Mouse (Mus musculus): ENCODE data around the gene Prdm1. TPM values are rescaled to one million over a fixed set of nuclear protein-coding genes. Genes with fewer than 3 reads are reported as not detected.

Prdm1 gene
- total and polyA plus RNA-seq, 3 experiments: 4.7 to 13.6 (median 8.0) TPM

- dilution Hi-C loops (cut with MboI; ENCODE audit: extremely low pct_ligation_motif_present, extremely low pct_unique_long_range_greater_than_20kb, low sequenced_read_pairs) (no loop called here), in situ Hi-C loops (cut with MboI; ENCODE audit: low pct_ligation_motif_present, low pct_unique_long_range_greater_than_20kb, low sequenced_read_pairs) (no loop called here)
- H3K36me3 ChIP-seq (replicated peaks in 1 of 2; ENCODE audit: control insufficient read depth in 1 of 2, insufficient read depth in 1 of 2, low read length in 1 of 2): no peaks in the 10 kb centered on the region
- no peaks in the 10 kb centered on the region for H3K27me3 ChIP-seq (replicated peaks)
- no peak overlapping the region for H3K27ac ChIP-seq (ENCODE audit: insufficient read depth, low read depth)
- H3K4me3 ChIP-seq (replicated peaks in 1 of 3; ENCODE audit: low read depth in 2 of 3, low read length in 2 of 3, poor library complexity in 1 of 3): no peak overlapping the region
- H3K9ac ChIP-seq (ENCODE audit: insufficient read depth, low read depth): no peak overlapping the region
- no peaks in the 10 kb centered on the region for H3K79me2 ChIP-seq (replicated peaks; ENCODE audit: control insufficient read depth, extremely low read depth, insufficient read depth, poor library complexity, severe bottlenecking)
- H3K9me3 ChIP-seq (replicated peaks; ENCODE audit: low read length): no peaks in the 10 kb centered on the region
- DNase-seq (ENCODE audit: extremely low read depth): no peak
- TF ChIP-seq E2F4 (IDR thresholded peaks at IDR 0.05; ENCODE audit: insufficient replicate concordance, low read depth, low read length): no peak
- no peak for TF ChIP-seq BHLHE40 (IDR thresholded peaks at IDR 0.05; ENCODE audit: low read depth, low read length)
- no peak for TF ChIP-seq CTCF (conservative IDR thresholded peaks at IDR 0.05 in 1 of 2, IDR thresholded peaks at IDR 0.05 in 1 of 2; ENCODE audit: low read depth in 2 of 2, low read length in 2 of 2)
- H3K4me1 ChIP-seq (ENCODE audit: control insufficient read depth in 1 of 2, insufficient read depth in 2 of 2): peaks cover 2 to 20% of the 10 kb centered on the region in 2 experiments
- H3K4me2 ChIP-seq (ENCODE audit: insufficient read depth, low read depth, poor library complexity, severe bottlenecking): no peak overlapping the region
These were observed 9.8 kb upstream of the Prdm1 start for GRCm38 (mm10) chr10:44538137-44538536.

GRCm38 (mm10) chr10:44530067-44530360, 1.7 kb upstream of the Prdm1 start:
- no peaks in the 10 kb centered on the region for H3K79me2 ChIP-seq (replicated peaks; ENCODE audit: control insufficient read depth, extremely low read depth, insufficient read depth, poor library complexity, severe bottlenecking)
- H3K4me3 ChIP-seq (replicated peaks in 1 of 3; ENCODE audit: low read depth in 2 of 3, low read length in 2 of 3, poor library complexity in 1 of 3): peak overlapping the region; percentile 67 to 73 (median 71)
- no peak overlapping the region for H3K27ac ChIP-seq (ENCODE audit: insufficient read depth, low read depth)
- H3K9me3 ChIP-seq (replicated peaks; ENCODE audit: low read length): no peaks in the 10 kb centered on the region
- no peak for TF ChIP-seq NRF1 (IDR thresholded peaks at IDR 0.05; ENCODE audit: low read depth, low read length)
- no peak for TF ChIP-seq MYC (IDR thresholded peaks at IDR 0.05; ENCODE audit: low read depth, low read length)
- no peak for TF ChIP-seq EP300 (IDR thresholded peaks at IDR 0.05; ENCODE audit: low read length)
- no peak for TF ChIP-seq JUND (conservative IDR thresholded peaks at IDR 0.05; ENCODE audit: low read depth, low read length)
- no peak for TF ChIP-seq JUN (IDR thresholded peaks at IDR 0.05; ENCODE audit: insufficient read depth, low read depth, low read length)
- TF ChIP-seq CTCF (conservative IDR thresholded peaks at IDR 0.05 in 1 of 2, IDR thresholded peaks at IDR 0.05 in 1 of 2; ENCODE audit: low read depth in 2 of 2, low read length in 2 of 2): no peak
- TF ChIP-seq CHD1 (IDR thresholded peaks at IDR 0.05; ENCODE audit: low read depth, low read length): no peak
- no peak for TF ChIP-seq POLR2AphosphoS2 (IDR thresholded peaks at IDR 0.05; ENCODE audit: low read depth, low read length)
- no peak for TF ChIP-seq ZC3H11A (IDR thresholded peaks at IDR 0.05; ENCODE audit: low read depth, low read length)
- TF ChIP-seq NELFE (IDR thresholded peaks at IDR 0.05; ENCODE audit: low read depth, low read length): no peak
- peaks cover 0 to 23% of the 10 kb centered on the region in 2 experiments; a peak in 2 of 4 replicates for H3K4me1 ChIP-seq (ENCODE audit: control insufficient read depth in 1 of 2, insufficient read depth in 2 of 2)
- H3K9ac ChIP-seq (ENCODE audit: insufficient read depth, low read depth): 0 out of 2 replicates have a peak overlapping the region, but pooled peaks have one; percentile 48
- H3K4me2 ChIP-seq (ENCODE audit: insufficient read depth, low read depth, poor library complexity, severe bottlenecking): peak overlapping the region; percentile 74
- in situ Hi-C loops (cut with MboI; ENCODE audit: low pct_ligation_motif_present, low pct_unique_long_range_greater_than_20kb, low sequenced_read_pairs): no loop called here
- H3K27me3 ChIP-seq (replicated peaks): no peaks in the 10 kb centered on the region
- dilution Hi-C loops (cut with MboI; ENCODE audit: extremely low pct_ligation_motif_present, extremely low pct_unique_long_range_greater_than_20kb, low sequenced_read_pairs): no loop called here
- H3K36me3 ChIP-seq (replicated peaks in 1 of 2; ENCODE audit: control insufficient read depth in 1 of 2, insufficient read depth in 1 of 2, low read length in 1 of 2): no peaks in the 10 kb centered on the region
- no peak for DNase-seq (ENCODE audit: extremely low read depth)

- H3K79me2 ChIP-seq (replicated peaks; ENCODE audit: control insufficient read depth, extremely low read depth, insufficient read depth, poor library complexity, severe bottlenecking): no peaks in the 10 kb centered on the region
- H3K4me3 ChIP-seq (replicated peaks in 1 of 3; ENCODE audit: low read depth in 2 of 3, low read length in 2 of 3, poor library complexity in 1 of 3): peak overlapping the region; percentile 67 to 73 (median 71)
- peak overlapping the region; percentile 74 for H3K4me2 ChIP-seq (ENCODE audit: insufficient read depth, low read depth, poor library complexity, severe bottlenecking)
- in situ Hi-C loops (cut with MboI; ENCODE audit: low pct_ligation_motif_present, low pct_unique_long_range_greater_than_20kb, low sequenced_read_pairs) (no loop called here), dilution Hi-C loops (cut with MboI; ENCODE audit: extremely low pct_ligation_motif_present, extremely low pct_unique_long_range_greater_than_20kb, low sequenced_read_pairs) (no loop called here)
- peak; percentile 86 for DNase-seq (ENCODE audit: extremely low read depth)
- H3K4me1 ChIP-seq (ENCODE audit: control insufficient read depth in 1 of 2, insufficient read depth in 2 of 2): peaks cover 0 to 21% of the 10 kb centered on the region in 2 experiments; a peak in 2 of 4 replicates
- H3K9me3 ChIP-seq (replicated peaks; ENCODE audit: low read length): no peaks in the 10 kb centered on the region
- no peaks in the 10 kb centered on the region for H3K36me3 ChIP-seq (replicated peaks in 1 of 2; ENCODE audit: control insufficient read depth in 1 of 2, insufficient read depth in 1 of 2, low read length in 1 of 2)
- peak overlapping the region; percentile 48; the same call in 1 of the 2 replicates for H3K9ac ChIP-seq (ENCODE audit: insufficient read depth, low read depth)
- no peak overlapping the region for H3K27ac ChIP-seq (ENCODE audit: insufficient read depth, low read depth)
- no peaks in the 10 kb centered on the region for H3K27me3 ChIP-seq (replicated peaks)
- peak; percentile 36; the same call in 1 of the 2 replicates for TF ChIP-seq RCOR1 (conservative IDR thresholded peaks at IDR 0.05; ENCODE audit: low read depth, low read length)
- TF ChIP-seq HCFC1 (IDR thresholded peaks at IDR 0.05; ENCODE audit: low read depth, low read length): peak; percentile 41; the same call in 1 of the 2 replicates
- TF ChIP-seq SIN3A (IDR thresholded peaks at IDR 0.05; ENCODE audit: low read length): peak; percentile 59
- no peak for TF ChIP-seq SMC3 (IDR thresholded peaks at IDR 0.05; ENCODE audit: low read depth, low read length)
- no peak; the same call in 1 of the 2 replicates for TF ChIP-seq RAD21 (IDR thresholded peaks at IDR 0.05; ENCODE audit: low read depth, low read length)
- TF ChIP-seq CHD2 (IDR thresholded peaks at IDR 0.05; ENCODE audit: low read length): peak; percentile 44; the same call in 1 of the 2 replicates
- TF ChIP-seq ETS1 (conservative IDR thresholded peaks at IDR 0.05; ENCODE audit: low read depth, low read length): 0 out of 2 replicates have a peak, but pooled peaks have one; percentile 24
- no peak for TF ChIP-seq E2F4 (IDR thresholded peaks at IDR 0.05; ENCODE audit: insufficient replicate concordance, low read depth, low read length)
- TF ChIP-seq TCF12 (IDR thresholded peaks at IDR 0.05; ENCODE audit: low read depth, low read length): 0 out of 2 replicates have a peak, but pooled peaks have one; percentile 62
- peak; percentile 57; the same call in 1 of the 2 replicates for TF ChIP-seq ZMIZ1 (IDR thresholded peaks at IDR 0.05; ENCODE audit: low read depth, low read length)
- peak; percentile 72 for TF ChIP-seq NRF1 (IDR thresholded peaks at IDR 0.05; ENCODE audit: low read depth, low read length)
- TF ChIP-seq POLR2A (IDR thresholded peaks at IDR 0.05; ENCODE audit: low read depth, low read length): peak; percentile 60
- TF ChIP-seq CTCF (conservative IDR thresholded peaks at IDR 0.05 in 1 of 2, IDR thresholded peaks at IDR 0.05 in 1 of 2; ENCODE audit: low read depth in 2 of 2, low read length in 2 of 2): no peak
- peak; percentile 92 for TF ChIP-seq USF2 (conservative IDR thresholded peaks at IDR 0.05; ENCODE audit: low read depth, low read length)
- TF ChIP-seq BHLHE40 (IDR thresholded peaks at IDR 0.05; ENCODE audit: low read depth, low read length): peak; percentile 53
These were observed 1.1 kb upstream of the Prdm1 start for GRCm38 (mm10) chr10:44529218-44530066.
